Comparison of ENCODE assay signal across 8 mouse cellular contexts in the genomic region with DNA sequence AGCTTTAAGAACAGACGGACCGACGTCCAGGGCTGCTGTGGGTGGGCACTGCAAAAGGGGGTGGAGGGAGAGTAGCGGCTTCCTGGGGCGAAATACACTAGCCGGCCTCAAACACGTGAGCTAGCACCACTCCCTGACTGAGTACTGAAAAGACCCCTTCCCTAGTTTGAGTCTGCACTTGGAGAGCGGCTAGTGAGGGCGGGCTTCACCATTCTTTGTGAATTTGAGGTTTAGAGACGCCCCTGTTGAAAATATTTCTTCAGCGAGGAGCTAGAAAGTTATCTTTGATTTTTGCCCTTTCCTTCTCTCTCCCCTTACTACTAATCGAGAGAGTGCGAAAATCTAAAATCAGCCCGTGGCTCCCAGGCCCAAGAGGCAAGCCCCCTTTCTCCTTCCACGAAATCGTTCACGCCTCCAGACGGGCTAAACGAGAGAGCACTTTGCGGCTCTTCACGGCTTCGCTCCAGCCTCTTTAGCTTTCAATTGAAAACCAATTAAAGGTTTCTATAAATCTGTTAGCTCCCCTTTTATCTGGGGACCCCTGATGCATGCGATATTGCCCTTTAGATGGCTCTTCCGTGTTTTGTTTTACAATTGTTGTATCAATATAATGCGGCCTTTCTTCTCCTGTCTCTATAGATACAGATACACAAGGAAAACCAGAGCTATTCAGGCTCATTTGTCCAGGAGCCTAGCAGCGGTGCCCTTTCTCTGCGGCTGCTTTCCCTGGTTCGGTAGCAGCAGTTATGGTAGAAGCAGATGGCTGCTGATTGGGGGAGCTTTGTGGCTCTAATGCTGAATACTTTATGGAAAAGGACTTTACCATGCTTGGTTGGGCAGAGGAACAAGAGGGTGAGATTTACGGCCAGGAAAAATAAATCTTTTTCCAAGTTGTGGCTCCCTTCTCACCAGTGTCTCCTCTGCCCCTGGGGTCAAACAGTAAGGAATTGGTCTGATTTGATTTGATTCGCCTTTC. TPM values are rescaled to one million over a fixed set of nuclear protein-coding genes. Genes with fewer than 3 reads are reported as not detected.
DNase-seq lines count a peak whose midpoint lies in the region; ATAC-seq lines count a peak whose summit lies in the region.

No protein-coding gene starts in this region.

- H3K27me3 ChIP-seq in forebrain, embryonic 12.5 days: peaks cover 88% of the 10 kb centered on the region

- WGBS in forebrain, embryonic 12.5 days: under 1% methylated on average over 30 of the region's 30 CpGs

- peak overlapping the region; percentile 48 for H3K4me3 ChIP-seq in forebrain, embryonic 12.5 days (replicated peaks)

- intact Hi-C loops in heart, postnatal 14 days (cut with DNase I): loop anchor here (5.0 to 10.0 kb wide), 2 partner anchors 137 to 195 kb away; partner anchors contain the start of gene Antxr2

- H3K9ac ChIP-seq in forebrain, embryonic 12.5 days: no peak overlapping the region

- peaks cover 58% of the 10 kb centered on the region for H3K4me1 ChIP-seq in forebrain, embryonic 12.5 days

- no peaks in the 10 kb centered on the region for H3K9me3 ChIP-seq in forebrain, embryonic 12.5 days

- peak; percentile 79 for DNase-seq in heart, adult 11 months
- no peak for DNase-seq in heart, postnatal 14 days
- peak; percentile 12 to 13 for DNase-seq in B cell, adult 2 months
- peak; percentile 78 for DNase-seq in mesoderm, embryonic 11.5 days (ENCODE audit: low read depth, low spot score)
- DNase-seq in ovary, postnatal 14 days (ENCODE audit: low spot score): no peak
- DNase-seq in thymus, postnatal 14 days: no peak
- no peak for DNase-seq in cerebellum, adult 11 months

- H3K36me3 ChIP-seq in forebrain, embryonic 12.5 days (replicated peaks): no peaks in the 10 kb centered on the region

- no peak for ATAC-seq in forebrain, embryonic 12.5 days (ENCODE audit: low FRiP score)

- H3K27ac ChIP-seq in forebrain, embryonic 12.5 days: no peak overlapping the region

- peak overlapping the region; percentile 72 for H3K4me2 ChIP-seq in forebrain, embryonic 12.5 days

RNA-seq across cellular contexts. Expression of gene Prdm8, which starts 2.7 kb away (rescaled TPM):
- under 1 TPM; 0.29 to 0.36 TPM for total RNA-seq in heart, postnatal 14 days (2021)
- polyA plus RNA-seq in forebrain, embryonic 12.5 days (2016; fragmentation: Nextera tagmentation; extraction: Ambion mirVana): 3.0 and 3.2 TPM in 2 replicates

Comparison
In these comparisons a context has a peak if more than half of its experiments do, and no peak if none do; other contexts are left out.
1. DNase-seq: peak in heart, adult 11 months (single experiment), B cell, adult 2 months (2 of 2) and mesoderm, embryonic 11.5 days (single experiment); none in heart, postnatal 14 days (0 of 2), ovary, postnatal 14 days (single experiment), thymus, postnatal 14 days (single experiment) and cerebellum, adult 11 months (single experiment).